Mouse (Mus musculus): ENCODE results near the gene Calu. TPM values are rescaled to one million over a fixed set of nuclear protein-coding genes. Genes with fewer than 3 reads are reported as not detected.

Calu gene
- polyA plus RNA-seq, 1 experiment = 76.1 TPM

- WGBS = 85% methylated on average over 4 of the region's 4 CpGs
- Histone ChIP-seq H3K4me1 (ENCODE audit: control insufficient read depth, insufficient read depth, low read length) (0 out of 2 replicates have a peak, but pooled peaks cover 2% of the 10 kb centered on the region), H3K4me3 (replicated peaks; ENCODE audit: extremely low read depth, low read depth, low read length) (no peak overlapping the region)
- no peak for DNase-seq
- TF ChIP-seq POLR2A (IDR thresholded peaks at IDR 0.05; ENCODE audit: borderline replicate concordance, extremely low read depth, low read depth, low read length) = no peak
- no peak for TF ChIP-seq CTCF (IDR thresholded peaks at IDR 0.05; ENCODE audit: insufficient read depth, low read length)
These were observed 52.0 kb downstream of the Calu start for GRCm38 (mm10) chr6:29399851-29400250.

GRCm38 (mm10) chr6:29402693-29403342 lies 54.9 kb downstream of the Calu start:
- 8% methylated on average over 34 of the region's 34 CpGs for WGBS
- no peak for DNase-seq
- TF ChIP-seq POLR2A (IDR thresholded peaks at IDR 0.05; ENCODE audit: borderline replicate concordance, extremely low read depth, low read depth, low read length) (no peak), CTCF (IDR thresholded peaks at IDR 0.05; ENCODE audit: insufficient read depth, low read length) (no peak)

GRCm38 (mm10) chr6:29406412-29406811 lies 58.5 kb downstream of the Calu start:
- TF ChIP-seq CTCF (IDR thresholded peaks at IDR 0.05; ENCODE audit: insufficient read depth, low read length) (no peak), POLR2A (IDR thresholded peaks at IDR 0.05; ENCODE audit: borderline replicate concordance, extremely low read depth, low read depth, low read length) (no peak)
- H3K4me3 ChIP-seq (replicated peaks; ENCODE audit: extremely low read depth, low read depth, low read length) = no peak overlapping the region
- 78% methylated on average over 6 of the region's 6 CpGs for WGBS
- no peaks in the 10 kb centered on the region for H3K4me1 ChIP-seq (ENCODE audit: control insufficient read depth, insufficient read depth, low read length)
- DNase-seq = no peak

More at GRCm38 (mm10) chr6:29402693-29403342, 54.9 kb downstream of the Calu start:
- Histone ChIP-seq H3K4me3 (replicated peaks; ENCODE audit: extremely low read depth, low read depth, low read length) (no peak overlapping the region), H3K4me1 (ENCODE audit: control insufficient read depth, insufficient read depth, low read length) (no peaks in the 10 kb centered on the region)

- TF ChIP-seq CTCF (IDR thresholded peaks at IDR 0.05; ENCODE audit: insufficient read depth, low read length) (no peak), POLR2A (IDR thresholded peaks at IDR 0.05; ENCODE audit: borderline replicate concordance, extremely low read depth, low read depth, low read length) (no peak)
- Histone ChIP-seq H3K4me1 (ENCODE audit: control insufficient read depth, insufficient read depth, low read length) (no peaks in the 10 kb centered on the region), H3K4me3 (replicated peaks; ENCODE audit: extremely low read depth, low read depth, low read length) (no peak overlapping the region)
- DNase-seq = no peak
- WGBS = 62% methylated on average over 9 of the region's 9 CpGs
These were observed 67.6 kb downstream of the Calu start for GRCm38 (mm10) chr6:29415446-29415845.

GRCm38 (mm10) chr6:29420596-29420995 lies 72.7 kb downstream of the Calu start:
- 69% methylated on average over 2 of the region's 2 CpGs for WGBS
- no peak for DNase-seq
- TF ChIP-seq CTCF (IDR thresholded peaks at IDR 0.05; ENCODE audit: insufficient read depth, low read length) (no peak), POLR2A (IDR thresholded peaks at IDR 0.05; ENCODE audit: borderline replicate concordance, extremely low read depth, low read depth, low read length) (no peak)
- Histone ChIP-seq H3K4me1 (ENCODE audit: control insufficient read depth, insufficient read depth, low read length) (no peaks in the 10 kb centered on the region), H3K4me3 (replicated peaks; ENCODE audit: extremely low read depth, low read depth, low read length) (no peak overlapping the region)

GRCm38 (mm10) chr6:29425118-29425517 lies 77.2 kb downstream of the Calu start:
- 88% methylated on average over 8 of the region's 8 CpGs for WGBS
- Histone ChIP-seq H3K4me1 (ENCODE audit: control insufficient read depth, insufficient read depth, low read length) (no peaks in the 10 kb centered on the region), H3K4me3 (replicated peaks; ENCODE audit: extremely low read depth, low read depth, low read length) (no peak overlapping the region)
- no peak for DNase-seq
- TF ChIP-seq CTCF (IDR thresholded peaks at IDR 0.05; ENCODE audit: insufficient read depth, low read length) (no peak), POLR2A (IDR thresholded peaks at IDR 0.05; ENCODE audit: borderline replicate concordance, extremely low read depth, low read depth, low read length) (no peak)

GRCm38 (mm10) chr6:29426331-29426730 lies 78.5 kb downstream of the Calu start:
- TF ChIP-seq CTCF (IDR thresholded peaks at IDR 0.05; ENCODE audit: insufficient read depth, low read length) = no peak
- TF ChIP-seq POLR2A (IDR thresholded peaks at IDR 0.05; ENCODE audit: borderline replicate concordance, extremely low read depth, low read depth, low read length) = no peak
- Histone ChIP-seq H3K4me1 (ENCODE audit: control insufficient read depth, insufficient read depth, low read length) (no peaks in the 10 kb centered on the region), H3K4me3 (replicated peaks; ENCODE audit: extremely low read depth, low read depth, low read length) (no peak overlapping the region)
- DNase-seq = no peak
- WGBS = 72% methylated on average over 6 of the region's 6 CpGs

Other genes starting within 250 kb of the Calu start
- 6.5 and 10.8 TPM in 2 replicates for gene Rbm28, start 183.1 kb upstream of the Calu start, polyA plus RNA-seq (2012; rRNA removed)
- gene Prrt4, start 168.5 kb upstream of the Calu start, polyA plus RNA-seq (2012; rRNA removed) = 10.8 and 12.2 TPM in 2 replicates
- gene Impdh1, start 131.7 kb upstream of the Calu start, polyA plus RNA-seq (2012; rRNA removed) = 214 and 217 TPM in 2 replicates
- 154 and 155 TPM in 2 replicates for gene Hilpda, start 75.6 kb upstream of the Calu start, polyA plus RNA-seq (2012; rRNA removed)
- gene Fam71f2, start 68.5 kb upstream of the Calu start, polyA plus RNA-seq (2012; rRNA removed) = 5.3 and 5.6 TPM in 2 replicates
- 0.08 TPM in 1 of 2 replicates, not detected in the other for gene Fam71f1, start 28.9 kb upstream of the Calu start, polyA plus RNA-seq (2012; rRNA removed)
- 0.11 and 0.21 TPM in 2 replicates for gene Opn1sw, start 40.4 kb downstream of the Calu start, polyA plus RNA-seq (2012; rRNA removed)
- gene Ccdc136, start 48.2 kb downstream of the Calu start, polyA plus RNA-seq (2012; rRNA removed) = 2.5 and 3.2 TPM in 2 replicates
- gene Flnc, start 85.2 kb downstream of the Calu start, polyA plus RNA-seq (2012; rRNA removed) = 4.9 and 11.2 TPM in 2 replicates
- gene Atp6v1f, start 119.6 kb downstream of the Calu start, polyA plus RNA-seq (2012; rRNA removed) = 256 and 275 TPM in 2 replicates
- gene Atp6v1fnb, start 123.4 kb downstream of the Calu start, polyA plus RNA-seq (2012; rRNA removed) = 0.20 TPM in 1 of 2 replicates, not detected in the other
- 8.8 and 12.3 TPM in 2 replicates for gene Kcp, start 159.9 kb downstream of the Calu start, polyA plus RNA-seq (2012; rRNA removed)
- 35.2 and 36.6 TPM in 2 replicates for gene Irf5, start 178.6 kb downstream of the Calu start, polyA plus RNA-seq (2012; rRNA removed)

All from lung, adult 2 months (tissue).